Mouse (Mus musculus): ENCODE measurements around the gene Aimp2. TPM values are rescaled to one million over a fixed set of nuclear protein-coding genes. Genes with fewer than 3 reads are reported as not detected.
A peak's percentile ranks its signal among the peaks of the same experiment; 100 is the strongest.

The Aimp2 gene
- total RNA-seq (2015) (24.9 and 27.5 TPM in 2 replicates), total RNA-seq (2017) (34.2 and 45.4 TPM in 2 replicates)

DNA sequence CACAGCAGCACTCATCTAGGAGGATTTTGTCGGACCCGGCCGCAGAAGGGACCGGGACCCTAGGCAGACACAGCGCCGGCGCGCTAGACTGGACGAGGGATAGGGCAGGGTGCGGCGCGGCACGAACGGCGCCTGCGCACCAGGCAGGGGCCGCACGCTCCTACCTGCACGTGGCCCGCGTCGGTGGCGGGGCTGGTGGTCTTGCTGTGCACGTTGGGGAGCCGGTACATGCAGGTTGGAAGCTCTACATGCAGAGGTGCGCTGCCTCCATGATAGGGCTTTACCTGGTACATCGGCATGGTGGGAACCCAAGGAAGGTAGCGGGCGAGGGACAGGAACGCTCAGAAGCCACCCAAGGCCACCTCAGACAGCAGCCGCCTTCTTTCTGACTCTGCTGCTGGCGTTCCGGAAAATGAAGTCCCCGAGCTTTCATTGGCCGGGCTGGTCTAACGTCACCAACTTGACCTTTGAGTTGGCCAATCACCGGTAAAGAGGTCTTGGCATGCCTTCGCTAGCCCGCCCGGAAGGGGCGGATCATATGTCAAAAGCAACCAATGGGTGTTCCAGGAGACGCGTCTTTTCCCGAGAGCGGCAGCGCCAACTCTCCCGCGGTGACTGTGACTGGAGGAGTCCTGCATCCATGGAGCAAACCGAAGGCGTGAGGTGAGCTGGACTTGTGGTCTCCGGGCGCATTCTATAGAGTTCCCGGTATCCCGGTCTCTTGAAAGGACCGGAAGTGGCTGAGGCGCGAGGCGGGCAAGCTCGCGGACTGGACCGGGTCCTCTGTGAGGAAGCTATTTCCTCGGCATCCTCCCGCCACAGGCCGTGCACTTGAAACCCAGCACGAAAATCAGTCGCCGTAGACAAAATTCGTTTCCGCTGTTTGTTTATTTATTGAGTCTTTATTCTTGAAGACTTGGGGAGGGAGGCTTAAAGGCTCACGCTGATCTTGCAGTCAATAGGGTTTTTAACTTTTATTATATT, at the start of gene Aimp2, which contains the start of gene Pms2:
TSS of gene Aimp2 (minus strand) at position 431 of the 984 bp plus-strand sequence.
TSS of gene Pms2 (plus strand) at position 548 of the 984 bp plus-strand sequence.
- ATAC-seq (ENCODE audit: poor library complexity, severe bottlenecking), result peak; percentile 97

GRCm38 (mm10) chr5:143957101-143957500, 47.5 kb upstream of the Aimp2 start:
- no peak for ATAC-seq (ENCODE audit: poor library complexity, severe bottlenecking)

- ATAC-seq (ENCODE audit: poor library complexity, severe bottlenecking), result no peak
These were observed 40.4 kb upstream of the Aimp2 start for GRCm38 (mm10) chr5:143950016-143950415.

DNA sequence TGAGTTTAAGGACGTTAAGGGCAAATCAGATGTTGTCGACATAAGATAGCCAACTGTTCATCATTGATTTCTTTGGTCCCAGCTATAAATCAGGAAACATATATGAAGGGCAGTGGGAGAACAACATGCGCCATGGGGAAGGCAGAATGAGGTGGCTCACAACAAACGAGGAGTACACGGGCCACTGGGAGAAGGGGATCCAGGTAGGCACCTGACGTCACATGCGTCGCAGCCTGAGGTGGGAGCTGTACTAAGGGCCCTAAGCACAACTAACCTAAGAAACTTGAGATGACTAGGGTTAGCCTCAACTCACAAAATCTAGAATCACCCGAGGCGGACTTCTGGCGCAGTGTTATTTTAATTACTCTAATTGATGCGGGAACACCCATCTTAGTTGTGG, 38.7 kb upstream of the Aimp2 start:
- ATAC-seq (ENCODE audit: poor library complexity, severe bottlenecking), result no peak

GRCm38 (mm10) chr5:143943231-143944125, 33.8 kb upstream of the Aimp2 start:
- ATAC-seq (ENCODE audit: poor library complexity, severe bottlenecking), result no peak

DNA sequence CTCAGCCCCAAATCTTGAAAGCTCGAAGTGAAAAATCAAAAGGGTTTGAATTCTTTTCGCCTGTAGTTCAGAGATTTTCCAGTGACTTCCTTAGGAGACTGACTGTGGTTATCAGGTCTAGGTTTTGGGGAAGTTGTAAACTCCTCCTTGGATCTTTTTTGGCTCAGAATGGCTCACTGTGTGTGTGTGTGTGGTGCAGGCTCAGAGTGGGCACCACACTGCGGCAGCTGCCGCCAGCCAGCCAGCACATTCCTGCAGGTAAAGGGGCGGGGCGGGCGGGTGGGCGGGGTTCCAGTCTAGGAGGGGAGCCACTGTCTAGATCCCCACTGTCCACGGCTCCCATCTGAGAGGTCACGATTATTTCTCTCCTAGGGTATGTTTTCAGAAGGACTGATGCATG, 31.9 kb upstream of the Aimp2 start:
- ATAC-seq (ENCODE audit: poor library complexity, severe bottlenecking), result no peak

GRCm38 (mm10) chr5:143936156-143936555, 26.5 kb upstream of the Aimp2 start:
- ATAC-seq (ENCODE audit: poor library complexity, severe bottlenecking), result no peak

GRCm38 (mm10) chr5:143933875-143934274, 24.2 kb upstream of the Aimp2 start:
- ATAC-seq (ENCODE audit: poor library complexity, severe bottlenecking), result no peak

- ATAC-seq (ENCODE audit: poor library complexity, severe bottlenecking), result no peak
These were observed 23.8 kb upstream of the Aimp2 start for GRCm38 (mm10) chr5:143933414-143933813.

- no peak for ATAC-seq (ENCODE audit: poor library complexity, severe bottlenecking)
These were observed 23.2 kb upstream of the Aimp2 start, which contains the start of gene Rsph10b for GRCm38 (mm10) chr5:143932831-143933230. Gene Rsph10b (plus strand): TSS chr5:143933035.

DNA sequence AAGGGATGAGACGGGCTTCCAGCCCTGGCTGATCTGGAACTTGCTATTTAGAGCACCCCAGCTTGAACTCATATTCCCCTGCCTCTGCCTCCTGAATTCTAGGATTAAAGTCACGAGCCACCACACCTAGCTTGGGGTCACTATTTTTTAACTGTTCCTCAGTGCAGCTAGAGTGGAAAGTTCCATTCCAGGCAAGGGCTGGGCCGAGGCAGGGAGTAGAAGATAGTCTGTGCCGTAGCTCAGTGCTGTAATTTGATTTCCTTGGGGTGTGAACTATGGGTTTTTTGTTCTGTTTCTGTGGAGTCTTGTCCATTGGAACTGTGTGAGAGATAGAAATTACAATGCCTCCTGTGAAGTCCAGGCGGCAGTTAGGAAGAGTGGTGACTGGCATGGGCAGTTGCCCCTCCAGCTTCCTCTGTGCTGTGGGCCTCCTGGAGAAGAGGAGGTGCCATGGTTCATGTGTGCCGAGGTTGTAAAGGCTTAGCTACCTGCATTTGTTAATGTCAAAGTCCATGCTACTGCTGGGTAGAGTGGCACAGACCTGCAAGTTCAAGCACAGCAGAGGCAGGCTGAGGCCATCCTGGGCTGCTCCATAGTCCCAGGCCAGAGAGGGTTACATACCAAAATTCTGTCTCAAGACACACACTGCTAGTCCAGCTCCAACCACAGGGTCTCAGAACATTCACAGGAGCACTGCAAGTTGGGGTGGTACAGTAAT, 22.4 kb upstream of the Aimp2 start:
- ATAC-seq (ENCODE audit: poor library complexity, severe bottlenecking), result no peak

GRCm38 (mm10) chr5:143930656-143931055, 21.0 kb upstream of the Aimp2 start:
- ATAC-seq (ENCODE audit: poor library complexity, severe bottlenecking), result no peak

DNA sequence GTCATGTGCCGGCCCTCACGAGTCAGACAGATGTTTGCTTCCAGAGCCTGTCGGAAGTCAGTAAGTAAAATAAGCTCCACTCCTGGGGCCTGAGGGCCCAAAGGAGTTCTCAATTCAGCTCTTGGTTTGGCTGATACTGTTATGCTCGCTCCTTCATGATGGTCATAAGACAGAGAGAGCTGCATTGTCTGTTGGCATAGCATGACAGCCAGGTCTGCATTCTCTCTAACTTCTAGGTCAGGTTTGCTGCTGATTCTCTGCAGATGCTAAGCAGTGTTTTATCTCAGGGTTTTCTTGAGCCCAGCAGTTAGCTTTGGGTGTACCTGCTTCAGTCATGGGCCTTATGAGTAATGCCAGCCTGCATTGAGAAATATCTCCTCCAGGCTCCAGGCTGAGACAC, 19.6 kb upstream of the Aimp2 start:
- no peak for ATAC-seq (ENCODE audit: poor library complexity, severe bottlenecking)

DNA sequence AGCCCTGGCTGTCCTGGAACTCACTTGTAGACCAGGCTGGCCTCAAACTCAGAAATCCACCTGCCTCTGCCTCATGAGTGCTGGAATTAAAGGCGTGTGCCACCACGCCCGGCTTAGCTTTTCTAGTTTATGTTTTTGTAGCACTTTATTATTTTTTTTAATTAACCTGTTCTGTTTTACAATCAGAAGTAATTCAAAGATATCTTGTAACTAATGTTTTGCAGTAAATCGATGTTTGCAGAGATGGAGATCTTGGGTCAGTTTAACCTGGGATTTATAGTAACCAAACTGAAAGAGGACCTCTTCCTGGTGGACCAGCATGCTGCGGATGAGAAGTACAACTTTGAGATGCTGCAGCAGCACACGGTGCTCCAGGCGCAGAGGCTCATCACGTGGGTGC, 18.2 kb upstream of the Aimp2 start, which contains the start of gene Gm42421:
TSS of gene Gm42421 (plus strand) at position 301 of the 400 bp plus-strand sequence.
- ATAC-seq (ENCODE audit: poor library complexity, severe bottlenecking), result no peak

GRCm38 (mm10) chr5:143924781-143925452, 15.3 kb upstream of the Aimp2 start:
- no peak for ATAC-seq (ENCODE audit: poor library complexity, severe bottlenecking)

- no peak for ATAC-seq (ENCODE audit: poor library complexity, severe bottlenecking)
These were observed 8.5 kb upstream of the Aimp2 start for GRCm38 (mm10) chr5:143918120-143918519.

- peak; percentile 73 for ATAC-seq (ENCODE audit: poor library complexity, severe bottlenecking)
These were observed 7.8 kb upstream of the Aimp2 start for GRCm38 (mm10) chr5:143917418-143917817.

DNA sequence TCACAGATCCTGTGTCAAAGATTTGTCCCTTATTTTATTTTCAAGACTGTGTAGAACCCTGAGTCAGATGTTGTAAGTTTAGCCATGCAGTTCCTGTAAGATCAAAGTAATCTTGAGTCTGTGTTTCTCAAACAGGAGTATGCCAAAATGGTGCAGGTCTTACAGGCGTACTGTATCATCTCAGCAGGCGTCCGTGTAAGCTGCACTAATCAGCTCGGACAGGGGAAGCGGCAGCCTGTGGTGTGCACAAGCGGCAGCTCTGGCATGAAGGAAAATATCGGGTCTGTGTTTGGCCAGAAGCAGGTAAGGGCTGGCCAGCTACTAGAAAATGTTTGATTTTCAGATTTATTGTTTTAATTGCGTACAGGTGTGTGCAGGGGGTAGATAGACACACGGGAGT, 6.6 kb upstream of the Aimp2 start:
- ATAC-seq (ENCODE audit: poor library complexity, severe bottlenecking), result no peak

GRCm38 (mm10) chr5:143908926-143909325, 721 bp downstream of the Aimp2 start:
- ATAC-seq (ENCODE audit: poor library complexity, severe bottlenecking), result no peak

DNA sequence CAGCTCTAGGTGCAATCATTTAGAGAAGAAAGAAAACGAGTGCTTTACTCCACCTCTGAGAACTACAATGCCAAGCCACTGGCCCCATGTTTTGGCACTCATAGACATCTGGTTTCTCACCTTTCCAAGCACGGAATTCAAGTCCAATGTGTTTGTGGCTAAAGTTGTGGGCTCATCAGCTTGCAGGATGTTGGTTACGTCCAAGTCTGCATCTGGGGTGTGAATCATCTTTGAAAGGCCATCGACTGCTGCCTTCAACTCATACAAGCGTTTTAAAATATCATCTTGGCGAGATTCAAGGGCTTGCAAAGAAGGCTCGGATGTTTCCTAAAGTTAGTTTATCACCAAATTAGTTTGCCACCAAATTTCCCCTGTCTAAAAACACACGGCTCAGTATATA, 3.2 kb downstream of the Aimp2 start:
- no peak for ATAC-seq (ENCODE audit: poor library complexity, severe bottlenecking)
